Mouse (Mus musculus) kidney, postnatal 14 days (tissue): Measurements from ENCODE around the gene Gm9844.
"Not testable (repeated sequence)": the region's sequence is repeated elsewhere in the genome, so short reads cannot be mapped to it uniquely, and the experiment has no call there.

Experiments used
- DNase-seq: peaks from one replicate; pipeline ENCODE4 v3.0.0; 2022; ENCODE audit warnings: mixed read lengths

The Gm9844 gene

GRCm38 (mm10) chr7:24869532-24870165 lies 7.6 kb downstream of the Gm9844 start, which contains the start of the genes Lypd4 and Dmrtc2:
Gene Lypd4 (minus strand): TSS chr7:24869941.
Gene Dmrtc2 (plus strand): TSS chr7:24870057.
- no peak for DNase-seq

GRCm38 (mm10) chr7:24877588-24877987 lies 15.6 kb downstream of the Gm9844 start:
- no peak for DNase-seq

- no peak for DNase-seq
Measured at GRCm38 (mm10) chr7:24879620-24880019, 17.6 kb downstream of the Gm9844 start.

- DNase-seq, result no peak
Measured at GRCm38 (mm10) chr7:24882416-24883199, 20.6 kb downstream of the Gm9844 start.

GRCm38 (mm10) chr7:24883896-24884692 lies 22.1 kb downstream of the Gm9844 start, which contains the start of gene Rps19:
Gene Rps19 (plus strand): TSS chr7:24884371.
- peak; percentile 99 for DNase-seq

- peak; percentile 45 for DNase-seq
Measured at GRCm38 (mm10) chr7:24884693-24885291, 22.8 kb downstream of the Gm9844 start.

- DNase-seq, result no peak
Measured at GRCm38 (mm10) chr7:24885468-24886307, 23.7 kb downstream of the Gm9844 start.

- DNase-seq, result peak; percentile 52
Measured at GRCm38 (mm10) chr7:24886308-24886633, 24.3 kb downstream of the Gm9844 start.

- no peak for DNase-seq
Measured at GRCm38 (mm10) chr7:24887096-24887495, 25.1 kb downstream of the Gm9844 start.

- peak; percentile 83 for DNase-seq
Measured at GRCm38 (mm10) chr7:24889431-24890220, 27.6 kb downstream of the Gm9844 start.

- peak; percentile 78 for DNase-seq
Measured at GRCm38 (mm10) chr7:24890281-24891216, 28.5 kb downstream of the Gm9844 start.

- DNase-seq, result no peak
Measured at GRCm38 (mm10) chr7:24891241-24892124, 29.5 kb downstream of the Gm9844 start.

GRCm38 (mm10) chr7:24892125-24892583 lies 30.1 kb downstream of the Gm9844 start:
- DNase-seq, result no peak

GRCm38 (mm10) chr7:24895749-24896148 lies 33.7 kb downstream of the Gm9844 start:
- DNase-seq, result not testable (repeated sequence)

GRCm38 (mm10) chr7:24896269-24896668 lies 34.3 kb downstream of the Gm9844 start:
- no peak for DNase-seq

- no peak for DNase-seq
Measured at GRCm38 (mm10) chr7:24897224-24897623, 35.2 kb downstream of the Gm9844 start, which contains the start of gene Cd79a. Gene Cd79a (plus strand): TSS chr7:24897381.

GRCm38 (mm10) chr7:24897959-24898358 lies 35.9 kb downstream of the Gm9844 start:
- DNase-seq, result no peak

- no peak for DNase-seq
Measured at GRCm38 (mm10) chr7:24901114-24901513, 39.1 kb downstream of the Gm9844 start.

- DNase-seq, result no peak
Measured at GRCm38 (mm10) chr7:24901842-24902241, 39.8 kb downstream of the Gm9844 start.
